Mouse (Mus musculus): ENCODE results near the gene Sdha. TPM values are rescaled to one million over a fixed set of nuclear protein-coding genes. Genes with fewer than 3 reads are reported as not detected.

Gene Sdha
- polyA plus RNA-seq, 1 experiment from 2014 or later, result 268 TPM

- ATAC-seq (ENCODE audit: low FRiP score, low TSS enrichment), result no peak
- Histone ChIP-seq H3K36me3 (ENCODE audit: control insufficient read depth, insufficient read depth, low read length) (no peaks in the 10 kb centered on the region), H3K4me3 (ENCODE audit: low read length) (no peak overlapping the region), H3K9ac (ENCODE audit: low read depth, low read length) (no peak overlapping the region), H3K4me2 (replicated peaks; ENCODE audit: low read depth, low read length) (no peak overlapping the region), H3K27me3 (ENCODE audit: control insufficient read depth, insufficient read depth, low read length) (no peaks in the 10 kb centered on the region), H3K27ac (ENCODE audit: low read depth, low read length) (no peak overlapping the region), H3K4me1 (ENCODE audit: control insufficient read depth, insufficient read depth, low read length) (no peaks in the 10 kb centered on the region), H3K9me3 (ENCODE audit: control insufficient read depth, low read length) (no peaks in the 10 kb centered on the region)
- 68% methylated on average over 2 of the region's 2 CpGs for WGBS
These were observed 67.8 kb downstream of the Sdha start for GRCm38 (mm10) chr13:74282299-74282698.

- no peak overlapping the region for H3K27ac ChIP-seq (ENCODE audit: low read depth, low read length)
- WGBS, result 88% methylated on average over 4 of the region's 4 CpGs
- no peak for ATAC-seq (ENCODE audit: low FRiP score, low TSS enrichment)
These were observed 74.4 kb downstream of the Sdha start for GRCm38 (mm10) chr13:74275726-74276125.

More at GRCm38 (mm10) chr13:74275726-74276125, 74.4 kb downstream of the Sdha start:
- Histone ChIP-seq H3K9me3 (ENCODE audit: control insufficient read depth, low read length) (no peaks in the 10 kb centered on the region), H3K27me3 (ENCODE audit: control insufficient read depth, insufficient read depth, low read length) (no peaks in the 10 kb centered on the region), H3K9ac (ENCODE audit: low read depth, low read length) (no peak overlapping the region), H3K4me1 (ENCODE audit: control insufficient read depth, insufficient read depth, low read length) (no peaks in the 10 kb centered on the region), H3K4me2 (replicated peaks; ENCODE audit: low read depth, low read length) (no peak overlapping the region), H3K4me3 (ENCODE audit: low read length) (no peak overlapping the region), H3K36me3 (ENCODE audit: control insufficient read depth, insufficient read depth, low read length) (no peaks in the 10 kb centered on the region)

Other genes starting within 250 kb of the Sdha start
- 0.16 and 0.23 TPM in 2 replicates for gene Slc9a3, start 228.8 kb downstream of the Sdha start, polyA plus RNA-seq (2014; fragmentation: Nextera tagmentation; extraction: Ambion mirVana)
- gene Exoc3, start 141.5 kb downstream of the Sdha start, polyA plus RNA-seq (2014; fragmentation: Nextera tagmentation; extraction: Ambion mirVana), result 65.8 and 83.2 TPM in 2 replicates
- 0.39 and 0.65 TPM in 2 replicates for gene Ahrr, start 57.9 kb downstream of the Sdha start, polyA plus RNA-seq (2014; fragmentation: Nextera tagmentation; extraction: Ambion mirVana)
- 163 and 185 TPM in 2 replicates for gene Pdcd6, start 32.7 kb downstream of the Sdha start, polyA plus RNA-seq (2014; fragmentation: Nextera tagmentation; extraction: Ambion mirVana)
- 53.2 and 55.5 TPM in 2 replicates for gene Ccdc127, start within 50 bp of the Sdha start, polyA plus RNA-seq (2014; fragmentation: Nextera tagmentation; extraction: Ambion mirVana)
- not detected in 2 replicates for gene Lrrc14b, start 13.7 kb upstream of the Sdha start, polyA plus RNA-seq (2014; fragmentation: Nextera tagmentation; extraction: Ambion mirVana)
- gene Zfp72, start 40.6 kb upstream of the Sdha start, polyA plus RNA-seq (2014; fragmentation: Nextera tagmentation; extraction: Ambion mirVana), result 7.8 and 7.9 TPM in 2 replicates
- gene Ftl1-ps1, start 49.4 kb upstream of the Sdha start, polyA plus RNA-seq (2014; fragmentation: Nextera tagmentation; extraction: Ambion mirVana), result 59.8 and 61.6 TPM in 2 replicates
- gene Zfp825, start 143.7 kb upstream of the Sdha start, polyA plus RNA-seq (2014; fragmentation: Nextera tagmentation; extraction: Ambion mirVana), result 27.3 and 29.3 TPM in 2 replicates